Mouse (Mus musculus): ENCODE data around the gene Dlg2. TPM values are rescaled to one million over a fixed set of nuclear protein-coding genes. Genes with fewer than 3 reads are reported as not detected.
A peak's percentile ranks its signal among the peaks of the same experiment; 100 is the strongest.

The Dlg2 gene
- total and polyA plus RNA-seq, 3 experiments = 0.72 to 1.9 (median 1.7) TPM

DNA sequence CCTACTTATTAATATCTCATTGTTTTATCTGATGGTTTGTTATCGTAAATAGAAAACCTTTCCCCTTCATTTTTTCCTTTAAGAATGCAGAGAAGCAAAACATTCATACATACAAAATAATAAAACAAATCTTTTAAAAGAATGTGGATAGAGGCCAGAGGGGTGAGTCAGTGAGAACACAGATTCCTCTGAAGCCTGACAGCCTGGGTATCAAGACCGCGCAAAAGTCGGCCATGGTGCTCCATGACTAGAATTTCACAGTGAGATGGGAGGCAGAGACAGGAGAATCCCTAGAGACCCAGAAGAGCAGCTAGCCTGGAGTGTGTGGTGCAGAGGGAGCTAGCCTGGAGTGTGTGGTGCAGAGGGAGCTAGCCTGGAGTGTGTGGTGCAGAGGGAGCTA lies 2010.4 kb downstream of the Dlg2 start:
- WGBS = 70% methylated on average over 4 of the region's 4 CpGs
- intact Hi-C loops (cut with DNase I) = no loop called here
- Histone ChIP-seq H3K27me3 (ENCODE audit: control insufficient read depth, insufficient read depth, low read length) (no peaks in the 10 kb centered on the region), H3K9ac (ENCODE audit: low read depth, low read length) (no peak overlapping the region), H3K79me2 (replicated peaks; ENCODE audit: control insufficient read depth, insufficient read depth, low read length) (no peaks in the 10 kb centered on the region), H3K4me1 (ENCODE audit: control insufficient read depth, insufficient read depth, low read length) (no peaks in the 10 kb centered on the region), H3K4me3 (no peak overlapping the region), H3K27ac (no peak overlapping the region), H3K36me3 (ENCODE audit: control insufficient read depth, insufficient read depth, low read length) (no peaks in the 10 kb centered on the region)
- no peak for DNase-seq
- TF ChIP-seq CTCF (IDR thresholded peaks at IDR 0.05) (no peak), EP300 (IDR thresholded peaks at IDR 0.05; ENCODE audit: insufficient read depth, low read depth, low read length) (no peak), POLR2A (IDR thresholded peaks at IDR 0.05; ENCODE audit: insufficient read depth, low read depth, low read length) (no peak)

GRCm38 (mm10) chr7:92492262-92492661 lies 2015.8 kb downstream of the Dlg2 start:
- no peak overlapping the region for H3K4me3 ChIP-seq
- H3K4me1 ChIP-seq (ENCODE audit: control insufficient read depth, insufficient read depth, low read length) = no peaks in the 10 kb centered on the region
- WGBS = 86% methylated on average over 1 of the region's 1 CpGs
- H3K9ac ChIP-seq (ENCODE audit: low read depth, low read length) = no peak overlapping the region
- H3K27ac ChIP-seq = no peak overlapping the region
- no peaks in the 10 kb centered on the region for H3K36me3 ChIP-seq (ENCODE audit: control insufficient read depth, insufficient read depth, low read length)
- H3K27me3 ChIP-seq (ENCODE audit: control insufficient read depth, insufficient read depth, low read length) = no peaks in the 10 kb centered on the region
- intact Hi-C loops (cut with DNase I) = no loop called here
- TF ChIP-seq EP300 (IDR thresholded peaks at IDR 0.05; ENCODE audit: insufficient read depth, low read depth, low read length) = no peak
- no peak for TF ChIP-seq POLR2A (IDR thresholded peaks at IDR 0.05; ENCODE audit: insufficient read depth, low read depth, low read length)
- no peak for TF ChIP-seq CTCF (IDR thresholded peaks at IDR 0.05)
- no peak for DNase-seq
- no peaks in the 10 kb centered on the region for H3K79me2 ChIP-seq (replicated peaks; ENCODE audit: control insufficient read depth, insufficient read depth, low read length)

- Histone ChIP-seq H3K36me3 (ENCODE audit: control insufficient read depth, insufficient read depth, low read length) (no peaks in the 10 kb centered on the region), H3K4me1 (ENCODE audit: control insufficient read depth, insufficient read depth, low read length) (no peaks in the 10 kb centered on the region), H3K4me3 (no peak overlapping the region), H3K79me2 (replicated peaks; ENCODE audit: control insufficient read depth, insufficient read depth, low read length) (no peaks in the 10 kb centered on the region), H3K27me3 (ENCODE audit: control insufficient read depth, insufficient read depth, low read length) (no peaks in the 10 kb centered on the region), H3K9ac (ENCODE audit: low read depth, low read length) (no peak overlapping the region), H3K27ac (no peak overlapping the region)
- TF ChIP-seq POLR2A (IDR thresholded peaks at IDR 0.05; ENCODE audit: insufficient read depth, low read depth, low read length) (no peak), CTCF (IDR thresholded peaks at IDR 0.05) (no peak), EP300 (IDR thresholded peaks at IDR 0.05; ENCODE audit: insufficient read depth, low read depth, low read length) (no peak)
- WGBS = 72% methylated on average over 2 of the region's 2 CpGs
- intact Hi-C loops (cut with DNase I) = no loop called here
- peak in 1 of 2 experiments; percentile 11 for DNase-seq
Measured at GRCm38 (mm10) chr7:92493521-92493920, 2017.0 kb downstream of the Dlg2 start.

Other genes with a start within 250 kb of the Dlg2 start
- gene Ccdc83, start 210.9 kb upstream of the Dlg2 start, total RNA-seq (2021) = not detected
- gene Ccdc83, start 210.9 kb upstream of the Dlg2 start, polyA plus RNA-seq (2012; rRNA removed) = 0.10 and 0.26 TPM in 2 replicates
- 1 to 10 TPM; 2.1 to 3.8 TPM for gene Sytl2, start 174.4 kb upstream of the Dlg2 start, total RNA-seq (2021)
- 3.3 and 4.1 TPM in 2 replicates for gene Sytl2, start 174.4 kb upstream of the Dlg2 start, polyA plus RNA-seq (2012; rRNA removed)
- gene Ccdc89, start 50.1 kb upstream of the Dlg2 start, total RNA-seq (2021) = under 1 TPM in 1 of 2 experiments, not detected in 1; 0.16 TPM
- gene Ccdc89, start 50.1 kb upstream of the Dlg2 start, polyA plus RNA-seq (2012; rRNA removed) = 0.15 and 0.18 TPM in 2 replicates
- gene Crebzf, start 33.9 kb upstream of the Dlg2 start, total RNA-seq (2021) = 10 to 100 TPM; 18.0 to 20.4 TPM
- 12.3 and 17.5 TPM in 2 replicates for gene Crebzf, start 33.9 kb upstream of the Dlg2 start, polyA plus RNA-seq (2012; rRNA removed)
- 100 to 1,000 TPM; 111 to 140 TPM for gene Tmem126a, start 19.4 kb upstream of the Dlg2 start, total RNA-seq (2021)
- gene Tmem126a, start 19.4 kb upstream of the Dlg2 start, polyA plus RNA-seq (2012; rRNA removed) = 72.6 and 110 TPM in 2 replicates
- gene Tmem126b, start 671 bp upstream of the Dlg2 start, total RNA-seq (2021) = 10 to 100 TPM; 24.8 to 25.4 TPM
- 10.7 and 18.2 TPM in 2 replicates for gene Tmem126b, start 671 bp upstream of the Dlg2 start, polyA plus RNA-seq (2012; rRNA removed)